Mouse (Mus musculus) layer of hippocampus, adult 9-11 months (tissue): Measurements from ENCODE around the gene Gm10842.

Experiments
- DNase-seq: peaks from one replicate; pipeline ENCODE4 v3.0.0; 2022

Gene Gm10842

DNA sequence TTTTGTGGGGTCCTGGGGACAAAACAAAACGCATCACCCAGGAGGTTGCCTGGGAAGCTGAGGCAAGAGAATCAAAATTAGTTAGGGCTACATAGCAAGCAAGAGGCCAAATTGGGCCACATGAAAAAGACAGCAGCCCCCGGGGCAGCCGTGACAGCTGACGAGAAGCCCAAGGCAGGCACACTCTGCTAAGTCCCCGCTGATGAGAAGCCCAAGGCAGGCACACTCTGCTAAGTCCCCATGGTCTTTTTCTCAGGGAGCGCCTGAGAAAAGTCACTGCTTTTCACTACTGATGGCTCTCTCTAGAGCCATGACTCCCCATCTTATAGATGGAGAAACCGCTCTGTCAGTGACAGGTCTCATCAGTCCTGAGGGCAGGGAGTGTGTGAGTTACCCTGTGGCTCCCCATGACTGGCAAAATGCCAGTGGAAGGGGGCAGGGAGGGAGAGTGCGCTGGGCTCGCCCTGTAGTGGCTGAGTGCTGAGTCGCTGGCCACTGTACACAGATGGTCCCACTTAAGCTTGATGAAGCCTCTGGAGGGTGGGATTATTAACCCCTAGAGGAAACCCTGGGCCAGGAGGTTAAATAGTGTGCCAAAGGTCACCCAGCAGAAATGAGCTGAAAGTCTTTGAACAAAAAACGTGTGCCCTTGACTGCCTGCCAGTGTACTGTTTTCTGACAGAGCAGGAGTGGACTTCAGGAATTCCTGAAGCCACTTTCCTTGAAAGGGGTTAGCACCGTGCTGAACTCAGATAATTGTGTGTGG lies 6.6 kb downstream of the Gm10842 start:
- DNase-seq = no peak

DNA sequence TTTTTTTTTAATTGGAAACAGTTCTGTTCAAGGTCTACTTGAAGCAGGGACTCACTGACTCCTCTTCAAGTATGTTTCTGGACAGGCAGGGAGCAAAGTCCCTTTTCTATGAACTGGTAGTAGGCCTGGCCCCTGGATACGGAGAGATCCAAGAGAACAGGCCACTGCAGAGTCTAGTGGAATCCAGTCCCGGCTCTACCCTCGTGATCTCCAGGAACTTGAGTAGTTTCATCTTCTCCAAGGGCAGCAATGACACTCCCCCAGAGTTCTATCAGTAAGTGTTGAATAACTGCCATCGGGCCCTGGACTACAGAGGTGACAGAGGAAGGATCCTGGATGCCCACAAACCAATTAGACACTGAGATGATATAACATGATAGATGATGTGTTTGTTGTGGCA lies 9.2 kb downstream of the Gm10842 start:
- no peak for DNase-seq

DNA sequence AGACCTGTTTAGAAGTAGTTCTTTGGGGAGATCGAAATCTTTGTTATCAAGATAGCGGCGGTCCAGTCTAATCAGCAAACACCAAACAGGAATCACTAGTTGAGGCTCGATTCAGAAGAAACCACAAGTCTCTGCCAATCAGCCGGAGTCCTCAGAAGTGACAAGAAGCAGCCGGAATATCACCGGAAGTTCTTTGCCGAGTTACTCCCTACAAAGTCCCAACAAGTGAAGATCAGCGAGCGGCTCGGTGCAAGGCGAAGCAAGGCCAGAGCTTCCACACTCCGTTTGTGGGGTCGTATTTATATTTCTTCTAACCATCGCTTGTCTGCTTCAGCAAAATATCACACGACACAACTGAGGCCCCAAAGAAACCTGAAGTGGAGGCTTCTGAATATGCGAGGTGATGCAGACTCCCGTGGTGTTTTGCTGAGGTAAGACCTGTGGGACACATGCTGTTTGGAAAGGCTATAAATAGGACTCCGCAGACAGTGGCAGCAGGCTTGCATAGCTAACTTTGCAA lies 10.1 kb downstream of the Gm10842 start:
- DNase-seq = no peak

DNA sequence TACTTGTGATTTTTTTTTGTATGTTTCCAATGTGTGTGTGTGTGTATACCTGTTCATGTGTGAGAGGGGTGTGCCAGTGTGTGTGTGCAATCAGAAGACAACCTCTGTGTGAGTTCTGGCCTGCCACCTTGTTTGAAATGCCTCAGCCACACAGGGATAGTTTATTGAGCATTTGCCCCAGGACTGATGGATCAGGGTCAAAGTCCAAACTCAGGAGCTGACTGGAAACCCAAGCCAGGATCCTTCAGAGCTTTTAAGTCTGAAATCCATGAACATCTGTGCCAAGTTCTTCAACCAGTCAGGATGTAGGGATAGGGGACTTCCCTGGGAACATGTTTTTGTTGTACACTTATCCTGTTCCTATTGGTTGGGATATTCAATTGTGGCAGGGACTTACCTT lies 11.4 kb downstream of the Gm10842 start:
- DNase-seq = no peak

DNA sequence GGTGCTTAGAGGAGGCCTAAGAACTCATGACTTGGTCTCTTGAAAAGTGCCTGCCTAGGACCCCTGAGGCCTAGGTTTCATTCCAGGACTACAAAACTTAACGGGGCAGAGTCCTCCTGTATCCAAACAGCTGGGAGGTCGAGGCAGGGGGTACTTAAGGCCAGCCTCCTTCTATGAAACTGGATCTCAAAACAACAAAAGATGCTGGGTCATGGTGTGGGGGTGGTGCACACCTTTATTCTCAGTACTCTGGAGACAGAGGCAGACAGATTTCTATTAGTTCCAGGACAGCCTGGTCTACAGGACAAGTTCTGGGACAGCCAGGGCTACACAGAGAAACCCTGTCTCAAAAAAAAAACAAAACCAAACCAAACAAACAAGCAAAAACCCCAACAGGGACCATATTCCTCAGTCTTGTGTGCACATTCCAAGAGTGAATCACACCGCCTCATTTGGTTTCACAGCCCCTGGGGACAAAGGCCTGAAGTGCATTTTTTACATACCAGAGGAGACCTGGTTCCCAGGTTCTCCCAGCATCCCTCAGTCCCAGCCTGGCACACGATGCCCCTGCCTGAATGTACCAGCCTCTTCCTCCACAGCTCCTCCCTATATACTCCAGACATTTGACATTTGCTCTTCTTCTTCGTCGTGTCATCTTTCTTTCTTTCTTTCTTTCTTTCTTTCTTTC lies 13.1 kb downstream of the Gm10842 start:
- no peak for DNase-seq

DNA sequence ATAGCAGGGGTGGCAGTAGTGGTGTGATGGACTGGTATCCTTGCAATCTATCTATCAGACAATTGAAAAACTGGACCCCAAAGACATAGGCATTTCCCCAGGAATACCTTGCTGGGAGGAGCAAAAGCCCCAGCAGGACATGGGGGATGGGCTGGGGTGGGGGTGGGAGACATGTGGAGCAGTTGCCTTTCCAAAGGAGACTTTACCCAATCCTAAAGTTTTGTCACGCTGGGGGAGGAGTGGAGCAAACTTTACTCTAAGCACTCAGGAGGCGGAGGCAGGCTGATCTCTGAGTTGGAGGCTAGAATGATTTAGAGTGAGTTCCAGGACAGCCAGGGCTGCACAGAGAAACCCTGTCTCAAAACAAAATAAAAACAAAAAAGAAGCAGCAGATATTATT lies 14.7 kb downstream of the Gm10842 start:
- DNase-seq = no peak

DNA sequence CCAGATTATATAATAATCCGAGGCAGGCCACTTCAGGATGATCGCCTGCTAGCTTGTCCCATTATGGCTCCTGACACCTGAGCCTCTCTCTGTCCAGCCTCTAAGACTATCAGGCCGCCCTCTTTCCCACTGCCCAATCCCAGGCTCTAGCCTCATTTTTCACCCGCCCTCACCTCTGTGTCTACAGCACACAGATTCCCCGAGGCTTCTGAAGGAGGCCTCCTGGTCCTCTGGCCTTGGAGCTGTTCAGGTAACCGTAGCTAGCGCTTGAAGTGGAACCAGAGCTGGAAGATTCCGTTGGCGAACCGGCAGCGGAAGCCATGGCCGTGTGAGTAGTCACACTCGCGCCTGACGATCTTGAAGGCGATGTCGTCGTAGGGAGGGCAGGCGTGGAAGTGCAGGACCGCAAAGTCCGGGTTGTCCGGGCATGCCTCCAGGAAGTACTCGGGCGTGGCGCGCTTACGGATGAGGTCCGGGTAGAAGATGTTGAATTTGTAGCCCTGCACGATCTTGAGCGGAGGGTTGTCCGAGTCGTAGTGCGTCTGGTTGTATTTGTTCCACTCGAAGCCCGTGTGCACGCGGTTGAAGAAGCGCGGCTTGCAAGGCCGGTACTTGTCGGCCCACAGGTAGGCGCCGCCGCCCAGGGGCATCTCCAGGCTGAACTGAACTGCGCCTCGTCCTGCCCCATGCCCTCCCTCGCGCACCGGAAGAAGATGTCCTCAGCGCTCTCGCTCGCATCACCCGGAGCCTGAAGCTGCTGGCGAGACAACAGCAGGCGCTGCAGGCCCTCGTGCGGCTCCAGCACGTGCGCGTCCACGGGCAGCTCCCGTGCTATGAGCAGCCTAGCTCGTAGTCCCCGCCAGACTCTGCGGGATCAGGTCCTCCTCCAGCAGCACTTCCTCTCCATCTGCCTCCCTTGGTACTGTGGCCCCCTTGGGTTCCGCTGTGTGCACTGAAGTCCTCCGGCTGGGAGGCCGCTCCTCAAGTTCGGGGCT lies 18.1 kb downstream of the Gm10842 start:
- no peak for DNase-seq

DNA sequence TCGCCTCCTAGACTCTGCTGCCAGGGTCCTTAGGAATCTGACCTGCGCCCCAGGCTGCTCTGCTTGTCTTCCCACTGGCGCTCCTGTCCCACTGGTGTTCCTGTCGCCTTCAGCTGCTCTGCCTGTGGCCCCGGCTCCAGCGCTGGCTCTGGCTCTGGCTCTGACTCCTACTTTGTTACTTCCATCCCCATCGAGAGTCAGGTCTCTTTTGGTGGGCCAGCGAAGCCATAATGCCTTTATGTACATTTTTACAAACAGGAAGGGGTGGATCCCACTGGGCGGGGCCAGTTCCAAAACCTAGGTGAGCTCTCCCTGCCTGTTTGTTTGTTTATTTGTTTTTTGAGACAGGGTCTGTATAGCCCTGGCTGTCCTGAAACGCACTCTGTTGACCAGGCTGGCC lies 20.1 kb downstream of the Gm10842 start:
- no peak for DNase-seq

DNA sequence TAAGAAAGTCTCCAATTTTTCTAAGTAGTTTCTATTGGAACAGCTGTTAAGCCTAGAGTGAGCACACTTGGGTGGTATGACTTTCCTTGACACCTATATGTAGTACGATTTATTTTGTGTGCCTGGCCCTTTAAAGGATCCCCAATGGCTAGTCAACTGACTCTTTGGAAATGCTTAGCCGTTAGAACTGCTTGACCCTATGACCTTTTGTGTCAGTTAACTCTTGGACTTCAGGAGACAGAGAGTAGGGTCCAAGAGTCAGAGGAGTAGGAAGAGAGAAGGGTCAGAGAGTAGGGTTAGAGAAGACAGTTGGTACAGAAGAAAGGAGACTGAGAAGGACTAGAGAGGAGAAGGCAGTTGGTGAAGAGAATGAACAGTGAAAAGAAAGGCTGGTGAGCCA lies 31.8 kb downstream of the Gm10842 start, which contains the start of gene Tlk2:
Tlk2 (plus strand) TSS at position 292 of the 400 bp plus-strand sequence.
- no peak for DNase-seq

DNA sequence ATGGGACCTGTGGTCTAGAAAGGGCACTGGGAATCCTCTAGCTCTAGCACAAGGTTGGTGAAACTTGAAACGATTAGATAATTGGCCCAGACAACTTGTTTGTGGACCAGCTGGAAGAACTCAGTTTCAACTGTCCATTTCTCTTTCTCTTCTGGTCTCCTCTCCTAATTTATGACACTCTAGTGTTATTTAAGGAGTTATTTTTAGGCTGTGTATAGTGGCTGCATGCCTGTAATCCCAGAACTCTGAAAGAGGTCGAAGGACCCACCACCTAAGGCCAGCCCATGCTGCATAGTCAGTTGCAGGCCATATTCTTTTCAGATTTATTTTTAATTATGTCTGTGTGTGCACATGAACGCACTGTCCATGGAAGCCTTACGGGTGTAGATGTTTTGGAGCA lies 32.8 kb downstream of the Gm10842 start:
- no peak for DNase-seq

DNA sequence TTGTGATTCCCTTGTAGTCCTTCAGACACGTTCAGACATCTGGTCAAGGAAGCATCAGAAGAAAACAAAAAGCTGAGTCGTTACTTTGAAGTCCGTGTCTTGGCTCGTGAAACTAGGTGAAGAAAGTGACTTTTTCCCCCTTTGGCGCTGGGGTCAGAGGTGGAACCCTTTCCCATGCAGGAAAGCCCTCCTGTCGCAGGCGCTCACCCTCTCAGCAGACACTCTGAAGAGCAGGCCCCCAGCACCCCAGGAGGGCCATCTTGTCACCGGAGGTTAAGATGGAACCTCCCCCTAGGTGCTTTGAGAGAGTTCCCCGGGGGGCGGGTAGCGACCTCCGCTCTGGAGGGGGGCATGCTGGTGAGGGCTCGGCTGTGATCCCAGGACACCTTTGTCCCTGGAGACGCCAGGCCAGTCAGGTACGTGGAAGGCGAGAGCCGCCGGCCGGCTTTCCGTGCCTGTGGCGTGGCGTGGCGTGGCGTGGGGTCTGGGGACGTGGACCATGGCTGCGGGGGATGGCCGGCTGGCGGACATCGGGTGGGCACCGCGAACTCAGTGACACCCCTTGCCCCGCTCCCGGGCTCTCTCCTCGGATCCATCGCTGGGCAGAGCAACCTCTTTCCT lies 33.9 kb downstream of the Gm10842 start:
- DNase-seq = peak; percentile 13

DNA sequence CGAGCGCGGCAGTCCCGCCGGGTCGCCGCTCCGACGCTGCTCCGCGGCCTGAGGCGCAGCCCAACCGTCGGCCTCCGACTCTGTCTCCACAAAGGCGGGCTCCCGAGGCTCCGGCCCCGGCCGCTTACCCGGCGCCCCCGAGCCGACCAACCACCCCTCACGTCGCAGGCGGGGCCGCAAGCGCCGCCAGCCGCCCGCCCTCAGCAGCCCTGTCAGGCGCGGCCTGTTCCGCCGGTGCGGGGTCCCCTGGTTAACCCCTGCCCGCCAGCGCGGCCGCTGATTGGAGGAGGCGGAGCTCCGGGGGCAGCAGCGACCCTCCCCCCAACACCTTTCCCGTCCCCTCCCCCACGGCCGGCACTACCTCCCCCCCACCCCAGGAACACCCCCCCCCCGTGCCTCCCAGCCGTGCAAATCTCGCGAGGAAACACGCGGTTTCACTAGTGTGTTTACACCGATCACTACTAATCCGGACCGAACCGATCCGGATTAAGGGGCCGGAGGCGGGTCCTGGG lies 34.5 kb downstream of the Gm10842 start:
- DNase-seq = peak; percentile 88

DNA sequence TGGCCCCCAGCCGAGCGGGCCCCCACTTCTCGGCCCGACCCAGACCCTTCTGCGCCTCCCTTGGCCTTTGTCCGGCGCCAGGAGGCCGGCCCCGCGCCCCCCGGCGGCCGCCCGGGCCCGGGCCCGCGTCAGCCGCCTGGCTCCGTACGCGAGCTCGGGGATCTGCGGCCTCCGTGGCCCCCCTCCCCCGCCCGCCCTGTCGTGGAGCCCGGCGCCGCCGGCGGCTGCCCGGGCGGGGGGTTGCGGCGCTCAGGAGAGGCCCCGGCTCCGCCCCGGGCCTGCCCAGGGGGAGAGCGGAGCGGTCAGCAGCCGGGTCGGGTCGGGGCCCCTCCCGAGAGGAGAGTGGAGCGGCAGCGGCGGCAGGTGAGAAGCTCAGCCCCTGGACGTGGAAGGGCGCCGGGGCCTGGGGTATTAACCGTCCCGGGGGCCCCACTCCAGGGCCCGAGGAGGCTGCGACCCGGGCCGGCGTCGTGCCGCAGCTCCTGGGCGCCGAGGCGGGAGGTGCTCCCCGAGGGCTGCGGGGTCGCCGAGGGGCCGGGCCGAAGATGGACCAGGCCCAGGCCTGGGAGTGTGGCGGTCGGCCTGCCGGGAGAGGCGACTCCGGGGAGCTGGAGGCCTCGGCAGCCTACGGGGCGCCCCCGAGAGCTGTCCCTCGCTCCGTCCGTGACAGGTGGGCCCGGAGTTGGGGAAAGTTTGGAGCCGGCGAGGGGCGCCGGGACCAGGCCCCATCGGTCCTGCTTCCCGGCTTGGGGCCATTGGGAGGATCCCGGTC lies 35.2 kb downstream of the Gm10842 start:
- no peak for DNase-seq

DNA sequence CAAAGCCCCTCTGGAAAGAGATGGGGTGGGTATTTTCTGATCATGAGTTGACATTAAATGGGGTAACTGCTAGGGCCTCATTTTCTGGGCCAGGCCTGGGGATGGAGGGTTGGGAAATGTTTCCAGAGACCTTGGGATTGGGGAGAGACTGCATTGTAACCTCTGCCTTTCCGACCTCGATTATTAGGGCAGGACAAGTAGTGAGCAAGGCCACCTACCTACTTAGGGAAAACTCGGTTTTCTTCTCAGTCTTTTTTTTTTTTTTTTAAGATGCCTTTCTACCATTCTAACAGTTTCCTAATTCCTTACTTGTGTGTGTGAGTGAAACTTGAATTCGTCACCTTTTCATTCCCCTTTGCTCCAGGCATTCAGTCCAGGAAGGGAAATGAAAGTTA lies 35.8 kb downstream of the Gm10842 start:
- no peak for DNase-seq

DNA sequence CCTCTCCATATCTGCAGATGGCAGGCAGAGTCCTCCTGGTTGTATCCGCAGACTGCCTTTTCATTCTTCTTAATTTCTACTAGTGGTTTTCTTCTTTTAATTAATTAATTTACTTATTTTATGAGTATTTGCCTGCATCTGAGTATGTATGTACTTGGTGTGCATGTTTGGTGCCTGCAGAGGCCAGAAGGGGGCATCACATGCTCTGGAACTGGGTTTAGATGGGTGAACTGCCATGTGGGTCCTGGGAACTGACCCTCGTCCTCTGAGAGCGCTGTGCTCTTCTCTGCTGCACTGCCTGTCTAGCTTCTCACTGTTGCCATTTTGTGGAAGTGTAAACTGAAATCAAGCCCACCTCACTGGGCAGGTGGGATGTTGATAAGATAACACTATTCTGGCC lies 38.0 kb downstream of the Gm10842 start:
- DNase-seq = no peak

DNA sequence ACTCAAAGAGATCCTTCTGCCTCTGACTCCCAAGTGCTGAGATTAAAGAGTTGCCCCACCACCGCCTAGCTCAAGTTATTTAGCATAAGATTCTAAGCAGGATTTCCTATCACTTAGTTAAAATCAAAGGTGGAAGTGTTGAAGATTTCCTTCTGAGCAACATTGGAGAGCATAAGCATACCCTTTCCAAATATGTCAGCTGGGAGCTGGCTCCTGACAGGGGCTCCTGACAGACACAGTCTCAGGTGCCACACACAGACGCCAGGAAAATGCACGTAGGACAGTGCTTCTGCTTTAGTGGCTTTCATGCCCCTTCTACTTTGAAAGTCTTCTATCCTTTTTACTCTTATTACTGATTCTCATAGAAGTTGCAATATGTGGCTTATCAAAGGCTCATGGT lies 45.5 kb downstream of the Gm10842 start:
- no peak for DNase-seq
